ENCODE assay signal across 28 mouse cellular contexts in the genomic region with DNA sequence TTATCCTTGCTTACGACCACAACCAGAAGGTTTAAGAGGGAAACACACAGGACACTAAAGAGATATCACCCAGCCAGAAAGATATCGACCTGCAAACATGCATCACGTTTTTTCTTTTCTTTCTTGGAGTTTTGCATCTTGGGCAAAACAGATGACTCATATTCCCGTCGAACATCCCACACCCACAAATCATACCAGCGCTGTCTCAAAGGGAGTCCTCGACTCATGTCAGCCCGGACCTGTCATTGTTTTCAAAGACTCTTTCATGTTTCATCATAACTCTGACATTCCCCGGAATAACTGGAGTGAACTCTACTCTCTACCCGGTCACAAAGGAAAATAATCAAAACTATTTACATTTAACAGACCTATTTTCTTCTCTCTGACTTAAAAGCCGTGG.
DNase-seq lines count a peak whose midpoint lies in the region; ATAC-seq and TF ChIP-seq lines count a peak whose summit lies in the region.
"Had no signal": no experiment of that assay in that cellular context is flagged by ENCODE, and none has a peak within 500 bp of the region (broad histone marks: within the 10 kb centered on the region; RNA-seq: fewer than 3 reads in every experiment).

No protein-coding gene starts in this region.

- H3K9me3 ChIP-seq in hindbrain, embryonic 12.5 days (replicated peaks) = no peaks in the 10 kb centered on the region
- no peaks in the 10 kb centered on the region for H3K9me3 ChIP-seq in liver, embryonic 12.5 days (replicated peaks)
- H3K9me3 ChIP-seq: forebrain, embryonic 10.5 days; forebrain, embryonic 13.5 days; heart, embryonic 12.5 days; heart, embryonic 15.5 days; hindbrain, embryonic 10.5 days had no signal

- peaks cover 3% of the 10 kb centered on the region; the same call in 1 of the 2 replicates for H3K4me1 ChIP-seq in hindbrain, embryonic 12.5 days
- no peaks in the 10 kb centered on the region for H3K4me1 ChIP-seq in liver, embryonic 12.5 days
- H3K4me1 ChIP-seq: forebrain, embryonic 13.5 days; heart, embryonic 12.5 days; heart, embryonic 15.5 days; hindbrain, embryonic 10.5 days had no signal

- intact Hi-C loops in gastrocnemius, adult 2 months (cut with DNase I) = no loop called here

- no peak for TF ChIP-seq CTCF in gastrocnemius, adult 2 months (IDR thresholded peaks at IDR 0.05)

- no peak overlapping the region for H3K9ac ChIP-seq in hindbrain, embryonic 12.5 days
- no peak overlapping the region for H3K9ac ChIP-seq in liver, embryonic 12.5 days
- H3K9ac ChIP-seq: forebrain, embryonic 13.5 days; heart, embryonic 12.5 days; heart, embryonic 15.5 days; hindbrain, embryonic 14.5 days had no signal

- H3K4me2 ChIP-seq in hindbrain, embryonic 12.5 days (replicated peaks) = no peak overlapping the region
- no peak overlapping the region for H3K4me2 ChIP-seq in liver, embryonic 12.5 days
- H3K4me2 ChIP-seq: forebrain, embryonic 13.5 days; heart, embryonic 12.5 days; heart, embryonic 15.5 days; hindbrain, embryonic 14.5 days had no signal

- no peak overlapping the region for H3K4me3 ChIP-seq in hindbrain, embryonic 12.5 days
- no peak overlapping the region for H3K4me3 ChIP-seq in gastrocnemius, adult 2 months
- no peak overlapping the region for H3K4me3 ChIP-seq in liver, embryonic 12.5 days
- H3K4me3 ChIP-seq: forebrain, embryonic 10.5 days; forebrain, embryonic 13.5 days; heart, embryonic 12.5 days; heart, embryonic 15.5 days; hindbrain, embryonic 10.5 days had no signal

- DNase-seq in adrenal gland, adult (ENCODE audit: inconsistent age in 2 of 2, low spot score in 1 of 2) = peak; percentile 61 to 83
- no peak for DNase-seq in adrenal gland, postnatal 4 days (ENCODE audit: low spot score in 2 of 2)
- DNase-seq in adrenal gland, adult 2 months = peak; percentile 73
- DNase-seq in adrenal gland, postnatal 14 days = peak; percentile 60
- no peak for DNase-seq in gastrocnemius, adult 2 months
- DNase-seq in kidney, adult 8-10 months = no peak
- DNase-seq: B cell, adult 2 months; cerebellum, adult 18-20 months; cerebellum, adult 9-10 months; cerebellum, postnatal 14 days; gastrocnemius, postnatal 14 days; heart, adult 11 months; heart, postnatal 10 days; heart, postnatal 36 days; kidney, adult 18-20 months had no signal

- no peak for ATAC-seq in hindbrain, embryonic 12.5 days (ENCODE audit: low FRiP score)
- no peak for ATAC-seq in liver, embryonic 12.5 days
- ATAC-seq: forebrain, embryonic 13.5 days; forebrain, embryonic 16.5 days; hindbrain, postnatal 0 days; inflammation-experienced regulatory T-cells, adult 6 months; intestine, embryonic 16.5 days; Patski had no signal

- no peak overlapping the region for H3K27ac ChIP-seq in hindbrain, embryonic 12.5 days
- no peak overlapping the region for H3K27ac ChIP-seq in gastrocnemius, adult 2 months
- H3K27ac ChIP-seq in liver, embryonic 12.5 days = no peak overlapping the region
- H3K27ac ChIP-seq: forebrain, embryonic 10.5 days; forebrain, embryonic 13.5 days; heart, embryonic 15.5 days; hindbrain, embryonic 10.5 days; hindbrain, embryonic 14.5 days; hindbrain, postnatal 0 days had no signal

- WGBS in hindbrain, embryonic 12.5 days = 76% methylated on average over 11 of the region's 11 CpGs
- WGBS in liver, embryonic 12.5 days (ENCODE audit: insufficient replicate concordance) = 66% methylated on average over 11 of the region's 11 CpGs

- no peaks in the 10 kb centered on the region for H3K27me3 ChIP-seq in hindbrain, embryonic 12.5 days
- H3K27me3 ChIP-seq in liver, embryonic 12.5 days (replicated peaks) = no peaks in the 10 kb centered on the region
- H3K27me3 ChIP-seq: forebrain, embryonic 13.5 days; heart, embryonic 12.5 days; heart, embryonic 15.5 days had no signal

- no peaks in the 10 kb centered on the region for H3K36me3 ChIP-seq in hindbrain, embryonic 12.5 days
- H3K36me3 ChIP-seq in liver, embryonic 12.5 days = no peaks in the 10 kb centered on the region
- H3K36me3 ChIP-seq: forebrain, embryonic 10.5 days; heart, embryonic 12.5 days; heart, embryonic 15.5 days; hindbrain, embryonic 10.5 days had no signal

Comparison
In these comparisons a context has a peak if more than half of its experiments do, and no peak if none do; other contexts are left out.
1. DNase-seq: peak in adrenal gland, adult (2 of 2), adrenal gland, adult 2 months (single experiment) and adrenal gland, postnatal 14 days (single experiment); none in adrenal gland, postnatal 4 days (0 of 2), gastrocnemius, adult 2 months (single experiment) and kidney, adult 8-10 months (0 of 2).